Mouse (Mus musculus) right cerebral cortex, adult 2 months (tissue): ENCODE measurements around the gene Cmtm1.
"Not testable (repeated sequence)": the region's sequence is repeated elsewhere in the genome, so short reads cannot be mapped to it uniquely, and the experiment has no call there.

ENCODE experiments used
- DNase-seq, 2 experiments: peaks; one replicate each; pipeline ENCODE4 v3.0.0; 2021 to 2022; ENCODE audit warnings: low spot score in 2 of 2

Cmtm1 gene

DNA sequence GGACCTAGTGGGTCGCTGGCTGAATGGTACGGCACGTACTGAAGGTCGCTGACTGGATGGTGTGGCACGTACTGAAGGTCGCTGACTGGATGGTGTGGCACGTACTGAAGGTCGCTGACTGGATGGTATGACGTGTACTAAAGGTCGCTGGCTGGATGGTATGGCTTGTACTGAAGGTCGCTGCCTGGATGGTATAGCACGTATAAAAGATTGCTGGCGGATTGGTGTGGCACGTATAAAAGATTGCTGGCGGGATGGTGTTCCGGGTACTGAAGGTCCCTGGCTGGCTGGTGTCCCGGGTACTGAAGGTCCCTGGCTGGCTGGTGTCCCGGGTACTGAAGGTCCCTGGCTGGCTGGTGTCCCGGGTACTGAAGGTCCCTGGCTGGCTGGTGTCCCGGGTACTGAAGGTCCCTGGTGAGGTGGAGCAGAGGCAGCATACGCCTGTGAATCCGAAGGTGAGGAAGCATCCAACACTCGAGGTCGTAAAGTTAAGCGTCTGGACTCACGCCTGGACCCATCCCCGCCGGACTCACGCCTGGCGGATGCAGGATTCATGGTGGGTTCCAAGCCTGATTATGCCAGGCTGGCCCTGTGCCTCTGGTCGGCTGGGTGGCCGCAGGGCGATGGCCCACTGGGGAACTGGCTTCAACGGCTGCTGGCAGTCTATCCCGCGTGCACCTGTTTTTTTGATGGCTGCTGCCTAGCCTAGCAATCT, at the start of gene Cmtm1, which contains the start of gene Gm45711:
Gene Cmtm1, minus strand, starts transcription at position 705 of the 715 bp plus-strand sequence.
Gene Gm45711, minus strand, starts transcription at position 641 of the 715 bp plus-strand sequence.
- DNase-seq: peak in 1 of 2 experiments; percentile 3

DNA sequence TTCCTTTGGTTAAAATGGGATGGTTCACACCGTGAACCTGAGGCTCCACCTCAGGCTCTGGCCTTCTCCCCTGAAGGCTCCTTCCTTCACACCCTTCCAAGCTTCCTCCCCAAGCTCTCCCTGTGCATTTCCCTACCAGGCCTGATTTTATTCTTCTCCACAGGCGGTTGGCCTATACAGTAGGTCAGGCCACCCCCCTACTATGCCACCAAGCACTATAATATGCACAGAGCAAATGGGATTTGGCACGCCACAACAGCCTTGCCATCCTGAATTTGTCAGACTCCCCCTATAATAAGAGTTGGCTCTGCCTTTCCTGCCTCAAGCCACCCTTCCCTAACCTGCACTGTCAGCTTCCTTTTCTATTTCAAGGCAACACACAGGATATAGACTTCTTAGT, 48.7 kb upstream of the Cmtm1 start:
- no peak for DNase-seq

DNA sequence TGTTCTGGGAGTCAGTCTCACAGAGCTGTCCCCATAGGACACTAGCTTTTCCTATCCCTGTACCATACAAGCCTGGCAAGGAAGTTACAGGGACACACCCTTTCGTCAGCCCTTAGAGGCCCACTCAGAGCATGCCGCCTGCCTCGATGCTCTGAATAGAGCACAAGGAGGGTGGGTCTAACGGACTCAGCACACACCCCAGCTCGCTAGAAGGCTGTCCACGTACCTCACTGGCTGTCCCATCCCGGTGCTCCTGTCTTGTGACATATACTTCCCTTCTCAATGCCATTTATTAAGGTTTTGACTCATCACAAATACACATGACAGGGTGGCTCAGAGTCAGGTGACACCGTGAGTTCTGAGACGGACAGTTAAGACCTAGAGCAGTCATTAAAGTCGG, 44.6 kb upstream of the Cmtm1 start:
- no peak for DNase-seq

DNA sequence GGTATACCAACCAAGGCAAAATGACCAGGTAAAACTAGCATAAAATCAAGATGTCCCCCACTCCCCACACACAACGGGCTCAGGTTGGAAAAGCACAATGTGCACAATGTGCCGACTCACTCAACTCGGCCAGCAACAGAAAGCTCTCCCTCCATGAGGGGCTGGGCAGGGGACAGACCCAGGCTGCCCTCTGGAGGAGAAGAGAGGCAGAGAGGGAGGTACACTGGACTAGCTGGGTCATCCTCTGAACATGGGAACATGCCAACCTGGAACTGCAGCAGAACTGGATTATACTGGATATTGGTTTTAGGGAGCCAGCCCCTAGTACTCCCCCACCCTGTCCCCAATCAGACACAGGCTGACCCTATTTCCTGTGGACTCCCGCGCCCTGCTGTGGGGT, 43.2 kb upstream of the Cmtm1 start:
- no peak for DNase-seq

DNA sequence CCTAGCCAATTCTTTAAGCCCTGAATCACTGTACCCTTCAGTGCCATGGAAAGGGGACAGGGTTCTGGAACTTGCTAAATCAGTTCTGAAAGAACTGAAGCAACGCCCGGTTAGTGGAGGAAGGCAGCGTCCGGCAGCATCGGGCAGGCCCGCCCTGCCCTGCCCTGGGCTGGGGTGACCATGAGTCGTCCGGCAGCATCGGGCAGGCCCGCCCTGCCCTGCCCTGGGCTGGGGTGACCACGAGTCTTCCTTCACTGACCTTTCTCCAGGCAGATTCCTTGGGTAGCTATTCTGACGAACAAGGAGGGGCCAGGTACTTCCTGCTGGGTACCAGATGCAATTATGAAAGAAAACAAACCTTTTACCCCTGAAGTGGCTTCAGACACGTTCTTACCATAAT, 40.1 kb upstream of the Cmtm1 start:
- no peak for DNase-seq

DNA sequence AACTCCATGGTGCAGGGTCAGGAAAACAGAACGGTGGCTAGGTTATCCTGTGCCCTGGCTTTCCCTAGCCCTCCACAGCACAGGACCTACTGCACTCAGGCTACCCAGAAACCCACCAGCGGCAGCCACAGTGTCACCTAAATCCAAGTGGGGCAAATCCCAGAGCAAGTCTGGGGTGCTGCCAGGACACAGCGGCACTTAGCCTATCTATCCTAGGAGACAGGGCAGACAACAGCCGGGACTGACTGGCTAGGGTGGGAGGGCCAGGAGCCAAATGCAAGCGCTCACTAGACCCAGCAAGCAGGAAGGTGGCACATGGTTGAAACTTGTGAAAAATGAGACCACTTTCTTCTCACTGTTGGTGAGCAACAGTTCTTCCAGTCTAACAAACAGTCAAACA, 39.0 kb upstream of the Cmtm1 start:
- DNase-seq: no peak

DNA sequence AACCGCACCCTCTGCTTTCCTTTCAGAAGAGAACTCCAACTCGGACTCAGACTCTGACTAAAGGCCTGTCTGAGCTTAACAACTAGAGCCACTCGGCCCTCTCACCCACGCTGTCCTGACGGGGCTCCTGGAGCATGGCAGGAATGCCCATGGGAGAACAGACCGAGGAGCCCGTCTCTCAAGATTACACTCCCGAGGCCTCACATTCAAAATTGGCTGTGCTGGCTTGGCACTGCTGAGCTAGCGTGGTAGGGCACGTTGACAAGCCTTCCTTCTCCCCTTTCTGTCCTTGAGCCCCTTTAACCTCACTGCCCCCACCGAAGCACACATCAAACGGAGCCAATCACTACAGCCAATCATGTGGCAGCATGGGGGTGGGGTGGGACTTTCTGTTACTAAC, 36.8 kb upstream of the Cmtm1 start:
- no peak for DNase-seq

DNA sequence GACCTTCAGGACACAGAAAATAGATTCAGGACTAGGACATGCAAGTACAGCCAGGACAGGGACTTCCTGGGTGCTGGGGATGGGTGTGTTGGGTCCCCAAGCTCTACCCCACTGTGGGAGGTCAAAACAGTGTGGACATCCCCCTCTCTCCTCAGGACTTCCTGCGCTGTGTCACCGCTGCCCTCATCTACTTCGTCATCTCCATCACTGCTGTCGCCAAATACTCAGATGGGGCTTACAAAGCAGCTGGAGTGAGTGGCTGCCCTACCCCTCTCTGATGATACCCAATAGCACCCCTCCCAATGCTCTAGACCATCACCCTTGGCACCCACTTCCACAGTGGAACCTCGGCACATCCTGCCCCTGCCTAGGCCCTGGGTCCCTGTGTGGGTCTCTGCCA, 34.7 kb upstream of the Cmtm1 start:
- DNase-seq: no peak

DNA sequence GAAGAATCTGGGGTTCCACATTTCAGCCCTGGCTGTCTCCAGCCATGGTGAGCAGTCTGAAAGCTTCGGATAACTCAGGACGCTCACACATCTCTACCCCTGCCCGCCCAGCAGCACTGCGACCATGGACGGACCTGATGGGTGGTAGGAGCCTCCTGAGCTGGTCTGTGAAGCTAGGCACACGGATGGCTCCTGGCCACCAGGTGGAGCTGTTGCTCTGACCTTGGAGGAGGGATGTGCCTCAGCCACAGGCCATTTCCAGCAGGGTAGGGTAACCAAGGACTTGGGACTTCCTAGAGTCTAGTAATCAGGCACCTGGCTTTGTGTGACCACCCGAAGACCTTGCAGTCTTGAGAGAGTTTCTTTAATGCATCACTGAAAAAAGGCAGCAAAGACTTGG, 34.0 kb upstream of the Cmtm1 start:
- peak; percentile 87 to 93 for DNase-seq

DNA sequence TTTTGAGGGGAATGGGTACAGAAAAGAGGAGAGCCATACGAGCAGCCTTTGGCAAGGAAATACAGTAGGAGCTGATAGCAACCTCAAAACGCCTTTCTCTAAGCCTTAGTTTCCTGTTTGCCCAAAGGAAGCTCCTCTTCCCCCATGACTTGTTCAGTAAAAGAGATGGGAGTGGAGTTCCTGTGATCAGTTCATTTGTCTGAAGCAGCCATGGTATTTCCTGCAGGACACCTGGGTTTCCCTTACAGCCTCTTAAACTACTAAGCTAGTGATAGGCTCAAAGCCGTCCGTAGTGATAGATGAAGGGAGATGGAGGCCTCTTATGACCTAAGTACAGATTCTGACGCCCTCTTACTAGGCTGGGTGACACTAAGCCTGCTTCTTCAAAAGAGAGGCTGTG, 32.5 kb upstream of the Cmtm1 start:
- DNase-seq: no peak

DNA sequence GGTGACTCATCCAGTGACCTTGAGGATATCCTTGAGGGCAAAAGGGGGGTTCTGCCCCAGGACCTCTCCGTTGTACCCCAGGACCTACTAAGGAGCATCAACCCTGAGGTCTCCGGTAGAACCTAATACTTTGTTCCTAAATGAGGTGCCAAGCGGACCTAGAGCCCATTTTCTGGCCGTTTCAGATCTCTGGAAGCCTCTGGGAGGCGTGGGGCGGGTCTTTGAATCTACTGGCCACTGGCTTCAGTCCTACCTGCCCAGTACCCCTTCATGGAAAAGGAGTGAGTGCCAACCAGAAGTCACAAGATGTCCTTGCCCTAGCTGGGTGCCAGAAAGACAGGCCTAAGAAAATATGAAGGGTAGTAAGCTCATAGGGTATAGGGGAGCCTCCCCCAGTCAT, 31.7 kb upstream of the Cmtm1 start:
- DNase-seq: no peak

DNA sequence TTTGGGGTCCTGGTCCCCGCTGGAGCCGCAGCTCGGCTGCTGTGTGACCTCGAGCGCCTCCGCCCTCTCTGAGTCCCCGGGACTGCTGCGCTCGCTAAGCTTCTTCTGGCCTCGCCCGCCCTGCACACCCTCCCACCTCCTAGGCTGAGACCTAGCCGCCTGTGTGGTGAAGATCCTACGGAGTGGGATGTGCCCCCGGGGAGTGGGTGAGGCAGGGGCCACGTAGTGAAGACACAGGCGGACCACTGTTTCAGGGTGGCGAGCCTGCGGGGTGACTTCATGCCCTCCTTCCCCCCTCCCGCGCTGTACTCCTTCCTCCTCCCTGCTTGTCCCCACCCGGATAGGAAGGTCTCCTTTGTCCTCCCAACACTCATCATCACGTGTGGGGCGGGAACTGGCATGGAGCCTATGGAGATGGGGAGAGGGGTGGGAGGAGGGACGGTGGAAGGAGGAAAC, 31.2 kb upstream of the Cmtm1 start:
- peak; percentile 17 to 19 for DNase-seq

DNA sequence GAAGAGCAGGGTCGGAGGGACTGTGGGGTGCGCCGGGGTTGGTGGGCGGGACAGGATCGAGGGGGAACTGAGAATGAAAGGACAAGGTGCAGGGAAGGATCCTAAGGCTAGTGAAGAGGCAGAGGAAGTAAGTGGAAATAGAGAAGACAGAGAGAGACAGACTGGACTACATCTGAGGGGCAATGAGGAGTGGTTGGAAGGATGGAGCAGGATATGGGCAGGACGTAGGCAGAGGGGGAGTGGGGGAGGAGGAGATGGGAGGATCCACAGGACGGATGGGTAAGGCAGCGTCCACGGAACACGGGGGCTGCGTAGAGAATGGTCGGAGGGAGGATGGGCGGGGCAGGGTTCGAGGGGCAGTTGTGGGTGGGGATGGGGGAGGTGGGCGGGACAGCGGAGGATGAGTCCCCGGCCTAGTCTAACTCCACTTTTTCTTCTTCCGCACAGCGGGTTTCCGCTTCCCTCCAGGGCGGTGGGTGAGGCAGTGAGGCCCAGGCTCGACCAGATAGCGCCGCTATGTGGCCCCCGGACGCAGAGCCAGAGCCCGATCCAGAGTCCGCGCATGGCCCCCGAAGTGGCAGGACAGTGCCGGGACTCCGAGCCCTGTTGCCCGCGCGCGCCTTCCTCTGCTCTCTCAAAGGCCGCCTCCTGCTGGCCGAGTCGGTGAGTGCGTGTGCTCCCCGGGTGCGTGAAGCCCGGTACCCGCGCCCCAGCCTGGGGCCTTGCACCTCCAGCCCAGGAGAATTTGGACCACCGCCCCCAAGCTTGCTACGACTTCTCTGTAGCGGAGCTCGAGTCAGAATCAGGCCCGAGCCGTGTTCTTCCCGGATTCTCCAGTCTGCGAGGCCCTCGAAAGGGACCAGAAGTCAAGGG, 30.5 kb upstream of the Cmtm1 start:
- DNase-seq: peak; percentile 53 to 59

DNA sequence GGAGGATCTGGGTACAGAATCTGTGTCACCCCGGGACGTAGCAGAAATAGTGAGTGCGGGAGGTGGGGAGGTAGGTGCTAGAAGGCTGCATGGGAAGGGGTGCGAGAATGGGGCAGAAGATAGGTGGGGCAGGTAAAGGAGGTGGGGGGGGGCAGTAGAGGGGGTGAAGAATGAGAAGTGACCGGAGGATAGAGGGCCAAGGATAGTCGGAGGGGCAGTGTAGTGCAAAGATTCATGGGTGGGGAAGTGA, 30.0 kb upstream of the Cmtm1 start:
- no peak for DNase-seq

DNA sequence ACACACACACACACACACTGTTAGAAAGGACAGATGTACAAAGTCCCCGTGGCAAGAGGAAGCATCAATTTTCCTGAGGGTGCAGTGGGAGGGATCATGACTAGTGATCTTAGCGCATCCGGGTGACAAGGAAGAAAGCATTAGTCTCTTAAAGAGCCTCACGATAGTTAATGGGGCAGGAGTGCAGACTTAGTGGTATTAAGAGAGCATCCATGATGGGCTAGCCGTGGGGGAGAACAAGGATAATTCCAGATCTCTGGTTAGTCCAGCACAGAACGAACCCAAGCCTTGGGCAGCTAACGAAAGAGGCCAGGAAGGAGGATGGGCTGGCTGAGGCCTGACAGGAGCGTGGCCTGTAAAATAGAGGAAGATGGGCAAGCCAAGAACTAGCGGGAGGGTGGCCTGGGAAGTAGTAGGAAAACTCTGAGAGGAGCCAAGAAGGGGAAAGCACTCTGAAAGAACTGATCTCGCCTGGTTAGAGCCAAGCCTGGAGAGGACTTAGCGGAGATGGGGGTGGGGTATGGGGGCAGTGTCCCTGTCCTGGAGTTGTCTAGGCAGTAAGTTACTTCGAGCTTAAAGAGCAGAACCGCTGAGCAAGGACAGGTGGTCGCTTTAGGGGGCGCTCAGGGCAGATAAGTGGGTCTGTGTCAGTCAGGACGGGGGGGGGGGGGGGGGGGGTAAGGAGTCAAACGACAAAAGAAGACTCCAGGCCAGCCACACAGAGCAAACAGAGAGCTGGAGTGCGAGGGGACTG, 29.5 kb upstream of the Cmtm1 start, which contains the start of gene Cmtm3:
Gene Cmtm3, plus strand, starts transcription at position 182 of the 754 bp plus-strand sequence.
- DNase-seq: peak in 1 of 2 experiments; percentile 20

DNA sequence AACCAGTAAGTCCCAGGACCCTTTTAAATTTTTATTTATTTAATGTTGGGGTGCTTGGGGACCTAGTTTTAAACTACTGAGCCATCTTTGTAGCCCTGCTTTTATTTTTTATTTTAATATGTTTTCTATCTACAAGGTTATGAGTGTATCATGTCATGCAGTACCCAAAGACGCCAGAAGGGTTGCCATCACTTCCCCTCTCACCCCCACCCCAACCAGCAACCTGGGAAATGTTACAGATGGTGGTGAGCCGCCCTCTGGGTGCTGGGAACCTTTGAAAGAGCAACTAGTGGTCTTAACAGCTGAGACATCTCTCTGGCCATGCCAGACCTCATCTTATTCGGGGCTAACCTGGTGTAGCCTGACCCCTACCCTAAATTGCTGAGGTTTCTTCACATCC, 27.9 kb upstream of the Cmtm1 start:
- no peak for DNase-seq

DNA sequence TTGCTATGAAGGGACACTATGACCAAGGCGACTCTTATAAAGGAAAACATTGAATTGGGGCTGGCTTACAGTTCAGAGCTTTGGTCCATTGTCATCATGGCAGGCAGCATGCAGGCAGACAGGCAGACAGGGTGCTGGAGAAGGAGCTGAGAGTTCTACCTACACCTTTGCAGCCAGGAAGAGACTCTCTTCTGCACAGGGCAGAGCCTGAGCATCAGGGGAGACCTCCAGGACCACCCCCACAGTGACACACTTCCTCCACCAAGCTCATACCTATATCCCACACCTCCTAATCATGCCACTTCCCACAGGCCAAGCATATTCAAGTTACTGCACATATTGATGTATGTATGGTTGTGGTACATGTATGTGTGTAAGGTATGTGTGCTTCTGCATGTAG, 26.9 kb upstream of the Cmtm1 start:
- no peak for DNase-seq

DNA sequence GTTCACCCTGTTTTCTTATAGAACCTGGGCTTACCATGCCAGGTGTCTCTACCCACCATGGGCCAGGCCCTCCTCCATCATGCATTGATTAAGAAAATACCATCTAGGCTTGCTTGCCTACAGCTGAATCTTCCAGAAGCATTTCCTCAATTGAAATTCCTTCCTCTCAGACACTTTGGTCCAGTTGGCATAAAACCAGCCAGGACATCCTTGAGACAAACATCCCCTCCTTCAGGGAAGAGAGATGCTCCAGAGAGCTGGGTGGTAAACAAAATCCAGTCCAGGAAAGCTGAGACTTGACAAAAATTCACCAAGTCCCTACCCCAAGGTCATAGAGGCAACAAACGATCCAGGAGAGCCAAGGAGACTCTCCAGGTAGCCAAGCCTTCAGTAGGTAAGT, 24.3 kb upstream of the Cmtm1 start:
- no peak for DNase-seq

DNA sequence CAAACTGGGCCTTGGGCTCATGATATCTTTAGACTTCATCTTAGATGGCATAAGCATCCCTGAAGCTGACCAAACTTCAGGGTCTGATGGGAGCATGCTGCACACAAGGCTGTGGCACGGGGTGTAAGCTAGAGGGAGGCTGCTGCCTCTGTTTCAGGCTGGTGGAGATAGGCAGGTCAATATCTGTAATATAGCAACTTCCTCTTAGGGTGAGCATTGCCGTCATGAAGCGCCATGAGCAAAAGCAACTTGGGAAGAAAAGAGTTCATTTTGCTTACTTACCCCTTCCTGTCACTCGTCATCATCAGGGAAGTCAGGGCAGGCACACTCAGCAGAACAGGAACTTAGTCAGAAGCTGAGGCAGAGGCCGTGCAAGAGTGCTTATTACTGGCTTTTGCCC, 23.8 kb upstream of the Cmtm1 start:
- DNase-seq: no peak

DNA sequence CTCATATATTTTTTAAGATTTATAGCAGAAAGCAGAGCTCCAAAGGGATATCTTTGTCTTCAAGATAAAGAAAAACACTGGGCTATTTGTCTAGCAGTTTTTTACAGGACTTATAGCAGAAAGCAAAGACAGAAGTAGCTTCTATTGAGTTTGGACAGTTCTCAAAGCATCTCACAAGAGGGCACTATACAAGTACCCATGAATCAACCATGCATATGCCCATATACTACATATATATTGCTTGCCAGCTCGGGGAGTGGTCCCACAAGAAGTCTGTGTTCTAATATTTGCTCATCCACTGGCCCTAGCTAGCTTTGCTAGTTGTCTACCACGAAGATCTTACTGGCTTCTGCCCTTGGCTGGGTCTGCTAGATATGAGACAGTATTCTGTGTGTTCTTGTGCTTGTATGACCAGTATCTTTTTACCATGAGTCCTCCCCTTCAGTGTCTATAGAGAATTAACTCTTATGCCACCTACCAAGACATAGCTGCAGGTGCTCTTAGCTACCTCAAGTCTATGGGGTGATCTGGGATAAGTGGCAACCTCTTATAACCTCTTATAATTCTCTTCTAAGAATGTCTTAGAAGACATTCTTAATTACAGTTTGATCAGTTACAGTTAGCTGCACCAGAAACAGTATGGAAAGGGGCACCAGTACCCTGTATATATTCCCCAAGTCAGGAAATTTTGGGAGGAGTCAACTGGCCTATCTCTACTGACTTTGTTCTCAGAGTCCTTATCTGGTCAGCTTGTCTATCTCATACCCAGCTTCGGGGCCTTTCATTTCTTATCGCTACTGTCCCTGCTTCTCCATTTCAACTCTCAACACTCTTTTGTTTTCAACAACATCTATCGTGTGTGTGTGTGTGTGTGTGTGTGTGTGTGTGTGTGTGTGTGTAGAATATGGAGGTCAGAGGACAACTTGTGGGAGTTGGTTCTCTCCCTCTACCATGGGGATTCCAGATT, 23.0 kb upstream of the Cmtm1 start:
- DNase-seq: no peak

DNA sequence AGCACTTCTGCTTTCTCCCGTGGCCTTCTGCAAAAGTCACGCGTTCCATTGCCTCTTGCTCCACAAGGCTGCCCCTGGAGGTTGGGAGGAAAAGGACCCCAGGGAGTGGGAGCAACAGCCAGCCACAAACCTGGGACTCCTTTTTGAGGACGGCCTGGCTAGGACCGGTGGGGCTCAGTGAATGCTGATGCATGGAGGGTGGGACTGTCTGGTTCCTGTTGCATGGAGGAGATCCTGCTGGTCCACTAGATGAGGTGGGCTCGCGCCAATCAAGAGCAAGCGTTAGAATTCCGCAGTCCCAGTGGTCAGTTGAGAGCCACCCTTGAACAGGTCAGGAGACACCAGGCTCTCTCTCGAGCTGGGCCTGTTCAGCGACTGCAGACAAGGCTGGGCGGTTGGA, 12.0 kb upstream of the Cmtm1 start, which contains the start of gene Cmtm2b:
Gene Cmtm2b, plus strand, starts transcription at position 301 of the 400 bp plus-strand sequence.
- not testable (repeated sequence) for DNase-seq
